Mouse (Mus musculus) thymus, adult 2 months (tissue): ENCODE results near the gene Prlh. TPM values are rescaled to one million over a fixed set of nuclear protein-coding genes. Genes with fewer than 3 reads are reported as not detected.

Experiments used
- DNase-seq: peaks from one replicate; pipeline ENCODE4 v3.0.0; 2021
- H3K27ac ChIP-seq: fragments of 200-500 bp; 2 replicates; pipeline ENCODE4 v1.5.1; 2012; ENCODE audit warnings: low read length, control low read depth; ENCODE audit not compliant: control insufficient read depth, insufficient read depth
- H3K27me3 ChIP-seq: fragments of 200-500 bp; 2 replicates; pipeline ENCODE4 v1.6.1; 2012; ENCODE audit warnings: mild to moderate bottlenecking, low read length, moderate library complexity, mixed read lengths; ENCODE audit not compliant: control insufficient read depth, insufficient read depth
- H3K36me3 ChIP-seq: fragments of 200-500 bp; 2 replicates; pipeline ENCODE4 v1.6.1; 2012; ENCODE audit warnings: mild to moderate bottlenecking, low read length, moderate library complexity; ENCODE audit not compliant: control insufficient read depth, insufficient read depth
- H3K4me1 ChIP-seq: fragments of 200-500 bp; replicated peaks from 2 replicates; pipeline ENCODE4 v1.6.1; 2012; ENCODE audit warnings: low read length; ENCODE audit not compliant: control insufficient read depth, insufficient read depth
- H3K4me3 ChIP-seq: fragments of 200-500 bp; 2 replicates; pipeline ENCODE4 v1.5.1; 2012; ENCODE audit warnings: mild to moderate bottlenecking, low read length, control low read depth, moderate library complexity; ENCODE audit not compliant: control insufficient read depth, insufficient read depth
- CTCF ChIP-seq: fragments of 200-500 bp; IDR thresholded peaks from 2 replicates; pipeline ENCODE4 v1.5.1; 2012; ENCODE audit warnings: mild to moderate bottlenecking, control low read depth, low read length, moderate library complexity, borderline replicate concordance; ENCODE audit not compliant: control insufficient read depth, poor library complexity, insufficient read depth; ENCODE audit errors: extremely low read depth
- POLR2A ChIP-seq: fragments of 200-500 bp; IDR thresholded peaks from 2 replicates; pipeline ENCODE4 v1.6.1; 2012; ENCODE audit warnings: mild to moderate bottlenecking, low read length, control low read depth, moderate library complexity; ENCODE audit not compliant: control insufficient read depth, poor library complexity, insufficient read depth; ENCODE audit errors: extremely low read depth
- WGBS: fragments of 180-500 bp; shearing (Covaris S2); methylation state at CpG from one replicate; pipeline ENCODE4 v1.1.7; 2018; 5-methylcytosine and 5-hydroxymethylcytosine counted together
- polyA plus RNA-seq: library from polyadenylated mRNA; depleted of rRNA; stranded (reverse); fragments of >200 nt; gene quantifications from 2 replicates; pipeline ENCODE4 v1.2.3, GENCODE M21; 2012; rRNA removed

The Prlh gene
- polyA plus RNA-seq: not detected in 2 replicates

DNA sequence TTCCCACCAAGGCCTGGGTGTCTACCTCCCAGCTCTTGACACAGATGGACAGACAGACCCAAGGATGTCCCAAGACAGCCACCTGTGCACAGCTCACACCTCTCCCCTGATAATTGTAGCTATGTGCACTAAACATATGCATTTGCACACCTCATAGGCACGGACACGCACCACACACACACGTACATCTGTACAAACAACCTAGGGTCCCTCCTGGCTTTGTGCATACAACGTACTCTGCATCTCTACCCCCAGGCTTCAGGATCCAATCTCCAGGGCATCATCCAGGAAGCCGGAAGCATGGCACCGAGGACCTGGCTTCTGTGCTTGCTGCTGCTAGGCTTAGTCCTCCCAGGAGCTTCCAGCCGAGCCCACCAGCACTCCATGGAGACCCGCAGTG, at the start of gene Prlh:
Prlh (plus strand) TSS at position 301 of the 400 bp plus-strand sequence.
- Histone ChIP-seq H3K4me1 (peaks cover 13% of the 10 kb centered on the region), H3K36me3 (no peaks in the 10 kb centered on the region), H3K27me3 (no peaks in the 10 kb centered on the region), H3K27ac (no peak within 1 kb of the TSS), H3K4me3 (no peak within 1 kb of the TSS)
- 98% methylated on average over 8 of the region's 8 CpGs for WGBS
- no peak for TF ChIP-seq POLR2A
- TF ChIP-seq CTCF: no peak
- DNase-seq: no peak

DNA sequence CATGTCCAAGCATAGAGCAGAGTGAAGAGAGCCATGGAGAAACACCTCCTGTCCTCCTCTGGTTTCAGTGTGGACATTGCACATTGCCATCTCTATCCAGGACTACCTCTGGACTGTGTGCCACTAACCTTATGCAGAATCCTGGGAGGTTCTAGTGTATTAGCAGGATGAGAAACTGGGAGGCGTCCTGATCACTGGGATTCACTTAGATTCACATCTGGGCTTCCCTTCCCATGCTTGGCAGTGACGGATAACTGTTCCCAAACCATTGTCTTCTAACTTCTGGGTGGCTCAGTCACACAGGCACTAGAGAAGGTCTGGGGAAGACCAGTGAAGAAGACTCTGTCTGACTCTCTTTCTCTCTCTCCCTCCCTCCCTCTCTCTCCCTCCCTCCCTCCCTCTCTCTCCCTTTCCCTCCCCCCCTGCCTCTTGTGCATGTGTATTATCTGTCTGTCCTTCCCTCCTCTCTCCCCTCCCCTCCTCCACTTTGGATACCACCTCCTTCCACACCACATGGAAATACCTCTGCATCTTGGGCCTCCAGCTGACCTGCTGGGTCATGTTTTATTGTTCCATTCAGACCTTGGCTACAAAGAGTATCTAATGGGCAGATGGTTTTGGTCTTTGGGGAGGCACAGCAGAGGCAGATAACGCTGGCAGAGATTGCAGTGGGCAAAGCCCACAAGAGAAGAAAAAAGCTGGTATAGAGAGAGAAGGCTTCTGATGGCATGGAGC, 49.5 kb upstream of the Prlh start:
- no peaks in the 10 kb centered on the region for H3K36me3 ChIP-seq
- no peaks in the 10 kb centered on the region for H3K27me3 ChIP-seq
- no peak for DNase-seq
- no peak overlapping the region for H3K4me3 ChIP-seq
- TF ChIP-seq CTCF (no peak), POLR2A (no peak)
- 71% methylated on average over 3 of the region's 3 CpGs for WGBS
- no peak overlapping the region for H3K27ac ChIP-seq
- H3K4me1 ChIP-seq: no peaks in the 10 kb centered on the region

DNA sequence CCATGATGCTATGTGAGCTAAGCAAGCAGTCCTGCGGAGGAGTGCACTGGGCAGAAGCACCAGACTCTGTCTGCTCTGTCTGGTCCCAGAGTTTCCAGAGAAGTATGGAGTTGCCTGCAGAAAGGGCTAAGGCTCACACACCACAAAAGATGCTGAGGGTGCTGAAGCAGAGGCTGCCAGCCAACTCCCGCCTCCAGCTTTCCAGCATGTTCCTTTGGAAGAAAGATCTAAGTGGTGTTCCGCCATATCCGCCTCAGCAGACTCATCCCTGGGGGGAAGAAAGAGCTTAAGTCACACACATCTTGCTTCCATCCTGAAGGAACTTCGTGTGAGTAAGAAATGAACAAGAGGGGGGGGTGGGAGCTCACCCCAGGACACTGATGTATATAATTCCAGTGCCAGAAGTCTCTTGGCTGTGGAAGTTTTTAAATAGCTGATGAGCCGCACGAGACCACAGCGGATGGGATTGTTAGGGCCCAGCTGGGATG, 48.9 kb upstream of the Prlh start:
- WGBS: 82% methylated on average over 8 of the region's 8 CpGs
- no peak overlapping the region for H3K4me3 ChIP-seq
- H3K27me3 ChIP-seq: no peaks in the 10 kb centered on the region
- TF ChIP-seq CTCF (no peak), POLR2A (no peak)
- no peak overlapping the region for H3K27ac ChIP-seq
- no peak for DNase-seq
- H3K36me3 ChIP-seq: no peaks in the 10 kb centered on the region
- H3K4me1 ChIP-seq: no peaks in the 10 kb centered on the region

DNA sequence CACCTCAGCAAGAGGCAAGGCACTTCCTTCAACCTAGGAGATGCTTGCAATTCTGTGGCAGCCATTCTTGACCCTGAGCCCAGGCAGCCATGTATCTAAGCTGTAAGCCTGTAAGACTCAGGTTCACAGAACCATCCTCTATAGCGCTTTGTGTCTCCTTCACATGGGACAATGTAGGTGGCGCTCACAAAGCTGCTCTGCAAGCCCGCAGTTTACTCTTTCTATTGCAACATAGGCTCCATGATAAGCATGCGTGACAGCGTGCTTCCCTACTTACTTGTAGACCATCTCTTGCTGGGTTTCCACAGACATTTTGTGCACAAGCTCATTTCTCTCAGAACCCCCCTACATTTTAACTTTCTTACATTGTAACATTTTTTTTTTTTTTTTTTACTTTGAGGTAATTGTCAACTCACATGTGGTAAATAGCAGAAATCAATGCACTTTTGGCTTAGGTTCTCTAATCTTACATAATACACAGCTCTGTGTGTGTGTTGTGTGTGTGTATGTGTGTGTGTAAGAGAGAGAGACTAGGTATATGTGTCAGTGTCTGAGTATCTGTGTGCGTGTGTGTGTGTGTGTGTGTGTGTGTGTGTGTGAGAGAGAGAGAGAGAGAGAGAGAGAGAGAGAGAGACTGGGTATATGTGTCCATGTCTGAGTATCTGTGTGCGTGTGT, 48.0 kb upstream of the Prlh start:
- WGBS: 86% methylated on average over 7 of the region's 7 CpGs
- Histone ChIP-seq H3K4me3 (no peak overlapping the region), H3K27me3 (no peaks in the 10 kb centered on the region), H3K27ac (no peak overlapping the region), H3K4me1 (no peaks in the 10 kb centered on the region), H3K36me3 (no peaks in the 10 kb centered on the region)
- TF ChIP-seq POLR2A (no peak), CTCF (no peak)
- DNase-seq: no peak

DNA sequence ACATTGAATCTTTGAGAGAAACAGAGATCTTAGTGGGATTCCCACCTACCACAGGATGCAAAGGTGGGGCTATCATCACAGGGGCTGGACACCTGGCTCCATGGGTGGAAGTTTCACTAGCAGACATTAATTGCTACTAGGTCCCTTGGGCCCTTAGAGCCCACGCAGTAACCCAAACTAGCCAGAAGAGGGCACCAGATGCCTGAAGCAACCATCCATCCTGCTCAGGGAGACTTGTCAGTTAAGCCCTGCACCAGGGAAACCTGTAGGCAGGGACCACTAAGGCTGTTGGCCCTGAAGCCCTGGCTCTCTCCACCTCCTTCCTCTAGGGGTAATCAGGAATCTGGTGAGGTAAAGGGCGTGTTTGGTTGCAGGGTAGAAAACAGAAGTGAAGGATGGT, 46.6 kb upstream of the Prlh start:
- H3K4me1 ChIP-seq: no peaks in the 10 kb centered on the region
- H3K36me3 ChIP-seq: no peaks in the 10 kb centered on the region
- H3K27ac ChIP-seq: no peak overlapping the region
- 22% methylated on average over 2 of the region's 2 CpGs for WGBS
- no peak overlapping the region for H3K4me3 ChIP-seq
- DNase-seq: peak; percentile 30
- no peaks in the 10 kb centered on the region for H3K27me3 ChIP-seq
- TF ChIP-seq POLR2A: no peak
- peak; percentile 16; the same call in 1 of the 2 replicates for TF ChIP-seq CTCF

DNA sequence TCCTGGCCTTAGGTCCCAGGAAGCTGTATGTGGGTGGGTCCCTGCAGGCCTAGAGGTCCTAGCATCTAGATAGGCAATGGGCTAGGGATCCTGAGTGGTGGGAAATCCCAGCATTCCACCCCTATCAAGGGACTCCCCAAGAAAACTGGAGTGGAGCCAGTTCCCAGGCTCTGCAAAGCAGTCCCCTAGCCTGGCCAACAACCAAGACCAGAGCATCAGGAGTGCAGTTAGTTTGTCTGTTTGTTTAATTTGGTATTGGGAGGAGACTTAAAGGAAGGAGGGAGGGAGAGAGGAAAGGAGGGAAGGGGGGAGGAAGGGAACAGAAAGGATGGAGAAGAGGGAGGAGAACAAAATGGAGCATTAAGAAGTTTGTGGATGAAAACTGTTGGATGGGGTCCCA, 43.7 kb upstream of the Prlh start:
- H3K27ac ChIP-seq: no peak overlapping the region
- no peaks in the 10 kb centered on the region for H3K4me1 ChIP-seq
- no peaks in the 10 kb centered on the region; the same call in 1 of the 2 replicates for H3K27me3 ChIP-seq
- H3K36me3 ChIP-seq: no peaks in the 10 kb centered on the region
- TF ChIP-seq POLR2A (no peak), CTCF (no peak)
- no peak for DNase-seq
- H3K4me3 ChIP-seq: no peak overlapping the region

DNA sequence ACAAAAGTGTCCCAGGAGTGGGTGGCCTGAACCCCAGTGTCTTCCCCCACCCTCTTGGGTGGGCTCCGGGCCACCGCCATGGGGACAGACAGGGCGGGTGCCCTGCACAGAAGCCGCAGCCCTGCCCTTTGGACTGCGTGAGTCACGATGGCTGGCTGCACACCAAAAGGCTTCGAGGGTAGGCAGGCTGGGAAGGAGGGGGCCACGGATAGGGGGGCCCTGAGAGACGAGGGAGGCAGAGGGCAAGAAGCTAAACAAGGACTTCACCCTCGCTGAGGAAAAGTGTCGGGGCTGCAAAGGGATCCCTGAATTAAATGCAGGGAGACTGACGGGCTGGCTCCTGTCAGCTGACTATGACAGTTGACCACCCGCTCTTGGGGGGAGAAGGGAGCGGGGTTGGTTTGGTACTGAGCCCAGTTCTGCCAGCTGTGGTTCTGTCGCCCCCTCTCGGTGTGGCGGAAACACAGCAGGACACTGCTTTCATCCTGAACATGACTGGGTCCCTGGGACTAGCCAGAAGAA, 43.2 kb upstream of the Prlh start:
- no peak overlapping the region for H3K4me3 ChIP-seq
- H3K27ac ChIP-seq: no peak overlapping the region
- DNase-seq: no peak
- no peaks in the 10 kb centered on the region; the same call in 1 of the 2 replicates for H3K4me1 ChIP-seq
- 36% methylated on average over 17 of the region's 17 CpGs for WGBS
- TF ChIP-seq CTCF (no peak), POLR2A (no peak)
- H3K27me3 ChIP-seq: no peaks in the 10 kb centered on the region; the same call in 1 of the 2 replicates
- no peaks in the 10 kb centered on the region for H3K36me3 ChIP-seq
